Mouse (Mus musculus) activated CD4-positive, CD25-positive, alpha-beta regulatory T cell, adult 4 months (primary cell): ENCODE measurements around the gene Cops4. TPM values are rescaled to one million over a fixed set of nuclear protein-coding genes. Genes with fewer than 3 reads are reported as not detected.

Source experiments
- ATAC-seq: one replicate; pipeline ENCODE4 v1.8.0; 2017
- polyA plus RNA-seq, 2 experiments: library from polyadenylated mRNA; unstranded; fragments of 100-300 nt; shearing (Covaris generic); gene quantifications; one replicate each; pipeline ENCODE4 v1.2.1; 2017

The Cops4 gene
- polyA plus RNA-seq, 2 experiments from 2014 or later: 97.9 to 108 TPM

- no peak for ATAC-seq
Measured at GRCm38 (mm10) chr5:100546294-100547080, 28.4 kb downstream of the Cops4 start.

- ATAC-seq: no peak
Measured at GRCm38 (mm10) chr5:100548236-100548635, 30.1 kb downstream of the Cops4 start.

GRCm38 (mm10) chr5:100549311-100549710 is 31.2 kb downstream of the Cops4 start:
- ATAC-seq: no peak

GRCm38 (mm10) chr5:100550151-100550550 is 32.0 kb downstream of the Cops4 start:
- ATAC-seq: no peak

GRCm38 (mm10) chr5:100551952-100552351 is 33.8 kb downstream of the Cops4 start:
- no peak for ATAC-seq

GRCm38 (mm10) chr5:100553426-100553825 is 35.3 kb downstream of the Cops4 start:
- no peak for ATAC-seq

- ATAC-seq: no peak
Measured at GRCm38 (mm10) chr5:100557019-100557418, 38.9 kb downstream of the Cops4 start.

- ATAC-seq: no peak
Measured at GRCm38 (mm10) chr5:100557537-100557936, 39.4 kb downstream of the Cops4 start.

GRCm38 (mm10) chr5:100558783-100559182 is 40.7 kb downstream of the Cops4 start:
- no peak for ATAC-seq

- no peak for ATAC-seq
Measured at GRCm38 (mm10) chr5:100559357-100559756, 41.2 kb downstream of the Cops4 start.

- no peak for ATAC-seq
Measured at GRCm38 (mm10) chr5:100562702-100563101, 44.6 kb downstream of the Cops4 start.

- ATAC-seq: no peak
Measured at GRCm38 (mm10) chr5:100566798-100567197, 48.7 kb downstream of the Cops4 start.

- ATAC-seq: no peak
Measured at GRCm38 (mm10) chr5:100567258-100568032, 49.3 kb downstream of the Cops4 start.

- no peak for ATAC-seq
Measured at GRCm38 (mm10) chr5:100568177-100568576, 50.1 kb downstream of the Cops4 start.

- ATAC-seq: no peak
Measured at GRCm38 (mm10) chr5:100568802-100569201, 50.7 kb downstream of the Cops4 start.

- peak; percentile 16 for ATAC-seq
Measured at GRCm38 (mm10) chr5:100569250-100569934, 51.3 kb downstream of the Cops4 start.

GRCm38 (mm10) chr5:100569997-100570595 is 52.0 kb downstream of the Cops4 start:
- ATAC-seq: peak; percentile 12

- no peak for ATAC-seq
Measured at GRCm38 (mm10) chr5:100570716-100571115, 52.6 kb downstream of the Cops4 start.

GRCm38 (mm10) chr5:100572069-100572468 is 54.0 kb downstream of the Cops4 start, which contains the start of gene Plac8:
Gene Plac8, minus strand, starts transcription at chr5:100572245.
- ATAC-seq: no peak

- no peak for ATAC-seq
Measured at GRCm38 (mm10) chr5:100573256-100573655, 55.1 kb downstream of the Cops4 start.

- ATAC-seq: no peak
Measured at GRCm38 (mm10) chr5:100574771-100575170, 56.7 kb downstream of the Cops4 start.

GRCm38 (mm10) chr5:100578863-100579411 is 60.8 kb downstream of the Cops4 start:
- ATAC-seq: no peak
